Mouse (Mus musculus) liver, adult 2 months (tissue): ENCODE measurements around the gene Nav2. TPM values are rescaled to one million over a fixed set of nuclear protein-coding genes. Genes with fewer than 3 reads are reported as not detected.

Source experiments
- DNase-seq: peaks from one replicate; pipeline ENCODE4 v3.0.0-alpha.2; 2011; ENCODE audit warnings: low read depth, low spot score; ENCODE audit errors: extremely low read depth
- H3K27ac ChIP-seq: fragments of 200-500 bp; replicated peaks from 2 replicates; pipeline ENCODE4 v1.5.1; 2012; ENCODE audit warnings: low read depth, mild to moderate bottlenecking, control low read depth, inconsistent platforms, low read length; ENCODE audit not compliant: insufficient read depth
- H3K27me3 ChIP-seq: fragments of 200-500 bp; 2 replicates; pipeline ENCODE4 v1.6.1; 2012; ENCODE audit warnings: mild to moderate bottlenecking, moderate library complexity, low read length, inconsistent platforms; ENCODE audit not compliant: control insufficient read depth, insufficient read depth
- H3K36me3 ChIP-seq: fragments of 200-500 bp; 2 replicates; pipeline ENCODE4 v1.6.1; 2012; ENCODE audit warnings: low read length, inconsistent platforms; ENCODE audit not compliant: control insufficient read depth, insufficient read depth
- H3K4me1 ChIP-seq: fragments of 200-500 bp; 2 replicates; pipeline ENCODE4 v1.6.1; 2011; ENCODE audit warnings: low read length; ENCODE audit not compliant: control insufficient read depth, insufficient read depth
- H3K4me3 ChIP-seq: fragments of 200-500 bp; 2 replicates; pipeline ENCODE4 v1.5.1; 2011; ENCODE audit warnings: low read depth, mild to moderate bottlenecking, control low read depth, low read length, moderate library complexity; ENCODE audit not compliant: insufficient read depth
- H3K79me2 ChIP-seq: fragments of 200-500 bp; 2 replicates; pipeline ENCODE4 v1.6.1; 2012; ENCODE audit warnings: inconsistent platforms, mild to moderate bottlenecking, low read length, moderate library complexity; ENCODE audit not compliant: control insufficient read depth, insufficient read depth
- H3K9ac ChIP-seq: fragments of 200-500 bp; 2 replicates; pipeline ENCODE4 v1.6.1; 2012; ENCODE audit warnings: low read depth, mild to moderate bottlenecking, control low read depth, inconsistent platforms, low read length
- CTCF ChIP-seq: fragments of 200-500 bp; IDR thresholded peaks from 2 replicates; pipeline ENCODE4 v1.5.1; 2011; ENCODE audit warnings: low read depth, low read length, control low read depth
- POLR2A ChIP-seq: fragments of 200-500 bp; IDR thresholded peaks from 2 replicates; pipeline ENCODE4 v1.6.1; 2011; ENCODE audit warnings: low read length, control low read depth; ENCODE audit not compliant: insufficient read depth; ENCODE audit errors: extremely low read depth
- WGBS: fragments of 180-500 bp; shearing (Covaris S2); methylation state at CpG from one replicate; pipeline ENCODE4 v1.1.7; 2018; 5-methylcytosine and 5-hydroxymethylcytosine counted together
- polyA plus RNA-seq: library from polyadenylated mRNA; depleted of rRNA; stranded (reverse); fragments of >200 nt; gene quantifications from 2 replicates; pipeline ENCODE4 v1.2.3, GENCODE M21; 2012
- total RNA-seq: library from RNA; depleted of rRNA; stranded (reverse); fragments of >200 nt; gene quantifications from 2 replicates; pipeline ENCODE4 v1.2.3, GENCODE M21; 2014

Nav2 gene
- total and polyA plus RNA-seq, 2 experiments = 11.1 to 17.6 TPM

DNA sequence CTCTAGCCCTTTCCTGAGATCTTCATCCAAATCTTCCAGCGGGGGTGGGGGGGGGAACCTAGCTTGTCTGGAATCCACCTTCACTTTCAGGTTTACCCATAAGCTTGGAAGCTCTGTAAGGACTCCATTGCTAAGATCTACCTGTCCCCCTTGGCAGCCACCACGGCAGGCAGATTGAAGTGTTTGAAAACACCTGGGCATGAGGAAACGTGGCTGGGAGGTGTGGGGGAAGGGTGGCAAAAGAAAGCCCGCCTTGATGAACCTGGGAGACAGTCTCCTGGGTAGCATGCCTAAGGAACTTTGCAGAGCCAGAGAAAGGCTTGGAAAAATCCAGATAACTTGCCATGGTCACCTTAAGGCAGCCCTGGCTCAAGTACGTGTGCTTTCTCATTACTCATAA lies 225.9 kb downstream of the Nav2 start:
- no peak overlapping the region for H3K4me3 ChIP-seq
- no peak overlapping the region for H3K9ac ChIP-seq
- H3K27me3 ChIP-seq = no peaks in the 10 kb centered on the region
- no peaks in the 10 kb centered on the region for H3K4me1 ChIP-seq
- 91% methylated on average over 5 of the region's 5 CpGs for WGBS
- H3K36me3 ChIP-seq = no peaks in the 10 kb centered on the region
- no peaks in the 10 kb centered on the region for H3K79me2 ChIP-seq
- no peak overlapping the region for H3K27ac ChIP-seq
- no peak for DNase-seq
- TF ChIP-seq POLR2A = no peak

DNA sequence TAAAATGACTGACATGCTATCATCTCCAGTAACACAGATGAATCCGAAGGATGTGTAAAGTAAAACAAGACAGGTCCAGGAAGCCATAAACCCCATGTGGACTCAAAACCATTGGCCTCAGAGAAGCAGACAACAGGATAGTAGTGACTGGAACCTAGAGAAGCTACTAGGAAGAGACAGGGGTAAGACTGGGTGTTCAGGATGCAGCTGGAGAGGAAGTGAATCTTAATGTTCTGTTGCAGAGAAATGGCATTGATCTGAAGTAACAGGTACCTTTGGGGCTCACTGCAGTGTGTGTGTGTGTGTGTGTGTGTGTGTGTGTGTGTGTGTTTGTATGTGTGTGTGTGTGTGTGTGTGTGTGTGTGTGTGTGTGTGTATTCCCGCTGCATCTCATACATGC lies 231.2 kb downstream of the Nav2 start:
- Histone ChIP-seq H3K4me1 (no peaks in the 10 kb centered on the region), H3K36me3 (no peaks in the 10 kb centered on the region), H3K27ac (no peak overlapping the region), H3K9ac (no peak overlapping the region), H3K4me3 (no peak overlapping the region), H3K79me2 (no peaks in the 10 kb centered on the region), H3K27me3 (no peaks in the 10 kb centered on the region)
- 79% methylated on average over 2 of the region's 2 CpGs for WGBS
- no peak for DNase-seq
- TF ChIP-seq POLR2A = no peak

DNA sequence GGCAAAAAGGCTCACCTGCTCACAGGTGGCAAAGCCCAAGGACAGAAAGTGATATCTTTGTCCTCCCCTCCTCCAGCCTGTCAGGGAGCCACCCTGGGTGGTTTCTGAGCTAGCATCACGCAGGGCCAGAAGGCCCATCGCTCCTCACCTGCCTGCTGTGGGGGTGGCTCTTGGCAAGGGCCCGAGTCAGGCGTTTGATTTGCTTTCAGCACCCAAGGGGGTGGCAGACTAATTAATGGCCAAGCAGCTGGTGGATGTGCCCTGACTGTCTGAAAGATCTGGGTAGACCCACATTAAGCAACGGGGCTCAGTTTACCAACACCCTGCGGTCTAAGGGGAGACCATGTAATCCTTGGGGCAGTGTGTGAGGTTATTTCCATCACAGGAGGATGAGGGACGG lies 235.4 kb downstream of the Nav2 start:
- TF ChIP-seq CTCF = no peak
- no peak for TF ChIP-seq POLR2A

DNA sequence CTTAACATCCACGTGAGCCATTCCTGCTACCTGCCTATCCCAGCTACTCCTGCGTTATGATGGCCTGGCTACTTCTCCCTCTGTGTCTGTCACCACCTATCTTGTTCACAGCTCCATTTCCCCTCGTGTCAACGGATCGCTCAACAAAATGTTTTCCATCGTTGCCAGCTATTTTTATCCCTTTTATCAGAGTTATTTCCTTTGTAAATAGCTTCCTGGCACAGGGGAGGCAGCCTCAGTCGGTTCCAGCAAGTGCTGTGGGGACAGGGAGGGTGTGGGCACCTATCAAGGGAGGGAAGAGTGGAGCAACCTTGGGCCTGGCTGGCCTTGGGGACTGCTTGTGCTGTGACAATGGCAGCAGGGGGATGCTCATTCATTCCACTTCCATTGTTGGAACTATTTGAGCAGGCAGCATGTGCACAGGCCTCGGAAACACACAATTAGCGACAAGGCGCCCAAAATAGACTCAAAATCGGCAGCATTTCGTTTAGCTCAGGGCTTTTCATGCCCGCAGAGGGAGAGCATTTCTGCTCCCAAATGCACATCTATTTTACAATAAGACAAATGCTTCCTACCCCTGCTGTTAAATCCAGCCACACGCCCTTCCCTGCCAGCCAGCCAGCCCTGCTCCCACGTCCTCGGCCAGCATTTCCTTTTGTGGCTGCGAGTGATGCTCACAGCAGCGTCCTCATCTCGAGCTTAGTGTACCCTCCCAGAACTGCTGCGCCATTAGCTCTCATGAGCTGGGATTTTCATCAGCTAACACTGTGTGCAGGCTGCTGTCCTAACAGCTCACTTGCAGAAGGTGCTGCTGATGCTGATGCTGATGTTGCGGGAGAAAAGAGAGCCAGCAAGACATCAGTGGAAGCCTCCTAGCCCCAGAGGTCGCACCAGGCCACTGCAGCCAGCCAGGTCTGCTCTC lies 237.5 kb downstream of the Nav2 start:
- peak overlapping the region; percentile 47; the same call in 1 of the 2 replicates for H3K27ac ChIP-seq
- H3K27me3 ChIP-seq = no peaks in the 10 kb centered on the region
- H3K9ac ChIP-seq = no peak overlapping the region
- H3K79me2 ChIP-seq = no peaks in the 10 kb centered on the region
- DNase-seq = peak; percentile 11
- no peaks in the 10 kb centered on the region for H3K36me3 ChIP-seq
- TF ChIP-seq POLR2A = no peak
- no peak for TF ChIP-seq CTCF
- WGBS = 60% methylated on average over 22 of the region's 22 CpGs
- H3K4me3 ChIP-seq = no peak overlapping the region
- peaks cover 6% of the 10 kb centered on the region; the same call in 1 of the 2 replicates for H3K4me1 ChIP-seq

More for the DNA sequence above, 235.4 kb downstream of the Nav2 start:
- H3K4me3 ChIP-seq = no peak overlapping the region
- H3K36me3 ChIP-seq = no peaks in the 10 kb centered on the region
- 93% methylated on average over 7 of the region's 7 CpGs for WGBS
- H3K4me1 ChIP-seq = peaks cover 6% of the 10 kb centered on the region; the same call in 1 of the 2 replicates
- H3K27ac ChIP-seq = no peak overlapping the region
- no peak for DNase-seq
- H3K79me2 ChIP-seq = no peaks in the 10 kb centered on the region
- no peaks in the 10 kb centered on the region for H3K27me3 ChIP-seq
- no peak overlapping the region for H3K9ac ChIP-seq

DNA sequence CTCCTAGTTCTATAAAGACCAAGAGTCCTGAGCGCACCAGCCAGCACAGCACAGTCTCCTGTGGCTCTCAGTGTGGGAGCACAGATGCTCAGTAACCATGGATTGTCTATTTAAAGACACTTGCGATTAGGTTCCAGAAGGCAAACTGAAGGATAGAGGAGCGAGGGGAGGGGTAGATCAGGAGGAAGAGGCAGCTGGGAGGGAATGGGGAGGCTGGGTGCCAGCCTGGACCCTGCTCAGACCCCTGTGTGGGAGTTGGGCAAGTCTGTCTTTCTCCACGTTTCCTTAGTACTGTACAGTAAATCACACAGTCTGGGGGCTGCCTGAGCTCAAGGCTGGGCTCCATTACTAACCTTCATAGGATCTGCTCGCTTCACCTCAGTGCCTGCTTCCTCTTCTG lies 243.8 kb downstream of the Nav2 start:
- 84% methylated on average over 5 of the region's 5 CpGs for WGBS
- Histone ChIP-seq H3K36me3 (no peaks in the 10 kb centered on the region), H3K9ac (no peak overlapping the region)

DNA sequence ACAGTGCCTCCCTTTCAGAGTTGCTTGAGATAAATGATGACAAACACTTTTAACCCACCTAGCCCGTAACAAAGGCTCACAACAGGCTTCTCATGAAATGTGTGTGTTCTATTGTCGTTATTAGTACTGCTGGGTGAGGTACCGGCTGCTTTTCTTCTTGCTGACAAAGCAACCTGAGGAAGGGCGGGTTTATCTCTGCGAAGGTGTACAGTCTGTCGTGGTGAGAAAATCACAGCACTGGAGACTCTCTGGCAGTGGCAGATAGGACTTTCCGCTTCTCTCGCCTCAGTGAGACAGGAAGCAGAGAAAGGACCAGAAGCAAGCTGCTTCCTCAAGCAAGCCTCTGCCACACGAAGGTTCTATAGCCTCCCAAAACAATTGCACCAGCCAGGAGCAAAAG lies 244.2 kb downstream of the Nav2 start:
- no peak for DNase-seq
- H3K79me2 ChIP-seq = no peaks in the 10 kb centered on the region
- no peak overlapping the region for H3K27ac ChIP-seq
- H3K9ac ChIP-seq = no peak overlapping the region
- TF ChIP-seq CTCF = no peak
- TF ChIP-seq POLR2A = no peak
- WGBS = 69% methylated on average over 9 of the region's 9 CpGs
- no peak overlapping the region for H3K4me3 ChIP-seq
- H3K27me3 ChIP-seq = no peaks in the 10 kb centered on the region
- no peaks in the 10 kb centered on the region for H3K36me3 ChIP-seq
- H3K4me1 ChIP-seq = no peaks in the 10 kb centered on the region

More for the DNA sequence above, 243.8 kb downstream of the Nav2 start:
- Histone ChIP-seq H3K27me3 (no peaks in the 10 kb centered on the region), H3K4me1 (no peaks in the 10 kb centered on the region), H3K79me2 (no peaks in the 10 kb centered on the region), H3K4me3 (no peak overlapping the region), H3K27ac (no peak overlapping the region)
- no peak for DNase-seq
- TF ChIP-seq POLR2A (no peak), CTCF (no peak)
